Mouse (Mus musculus) myocyte (in vitro differentiated cells): ENCODE measurements around the gene Kbtbd8. TPM values are rescaled to one million over a fixed set of nuclear protein-coding genes. Genes with fewer than 3 reads are reported as not detected.

Experiments
- H3K27me3 ChIP-seq: one replicate; pipeline ENCODE4 v1.6.1; 2011; ENCODE audit not compliant: control insufficient read depth, insufficient read depth, insufficient read length
- H3K36me3 ChIP-seq: one replicate; pipeline ENCODE4 v1.6.1; 2011; ENCODE audit not compliant: control insufficient read depth, insufficient read depth
- H3K4me2 ChIP-seq: one replicate; pipeline ENCODE4 v1.6.1; 2011; ENCODE audit warnings: low read depth, control low read depth
- H3K4me3 ChIP-seq: one replicate; pipeline ENCODE4 v1.5.1; 2011; ENCODE audit warnings: mild to moderate bottlenecking, control low read depth, moderate library complexity
- H3K79me2 ChIP-seq: one replicate; pipeline ENCODE4 v1.6.1; 2011; ENCODE audit not compliant: control insufficient read depth, insufficient read depth
- H3ac ChIP-seq: one replicate; pipeline ENCODE4 v1.6.1; 2011; ENCODE audit not compliant: control insufficient read depth, insufficient read length
- CEBPB ChIP-seq: IDR thresholded peaks from 2 replicates; pipeline ENCODE4 v1.6.1; 2011; ENCODE audit warnings: mild to moderate bottlenecking, moderate library complexity; ENCODE audit not compliant: poor library complexity, insufficient read depth, severe bottlenecking
- E2F4 ChIP-seq: IDR thresholded peaks from one replicate; pipeline ENCODE4 v1.6.1; 2011; ENCODE audit warnings: mild to moderate bottlenecking, control low read depth, moderate library complexity; ENCODE audit not compliant: insufficient read depth
- MAX ChIP-seq: IDR thresholded peaks from one replicate; pipeline ENCODE4 v1.6.1; 2011; ENCODE audit warnings: low read depth, mild to moderate bottlenecking, control low read depth
- MYOD1 ChIP-seq, 3 experiments: IDR thresholded peaks; one replicate each; pipeline ENCODE4 v1.6.1; 2011; ENCODE audit warnings: control low read depth in 2 of 3, low read depth in 2 of 3, mild to moderate bottlenecking in 2 of 3, moderate library complexity in 1 of 3; ENCODE audit not compliant: insufficient read length in 2 of 3, control insufficient read depth in 1 of 3
- MYOG ChIP-seq, 3 experiments: IDR thresholded peaks; one replicate each; pipeline ENCODE4 v1.6.1; 2011; ENCODE audit warnings: control low read depth in 2 of 3, low read depth in 2 of 3, mild to moderate bottlenecking in 2 of 3; ENCODE audit not compliant: insufficient read length in 2 of 3, control insufficient read depth in 1 of 3, insufficient read depth in 1 of 3
- POLR2A ChIP-seq: IDR thresholded peaks from one replicate; pipeline ENCODE4 v1.6.1; 2011; ENCODE audit warnings: low read depth, mild to moderate bottlenecking, control low read depth, moderate library complexity; ENCODE audit not compliant: insufficient read length
- POLR2AphosphoS2 ChIP-seq: IDR thresholded peaks from one replicate; pipeline ENCODE4 v1.6.1; 2011; ENCODE audit warnings: low read depth, control low read depth; ENCODE audit not compliant: insufficient read length
- REST ChIP-seq: IDR thresholded peaks from one replicate; pipeline ENCODE4 v1.6.1; 2011; ENCODE audit warnings: mild to moderate bottlenecking, control low read depth, moderate library complexity; ENCODE audit not compliant: insufficient read depth, insufficient read length
- SRF ChIP-seq: IDR thresholded peaks from one replicate; pipeline ENCODE4 v1.6.1; 2011; ENCODE audit warnings: low read depth; ENCODE audit not compliant: control insufficient read depth, insufficient read length
- TCF12 ChIP-seq: IDR thresholded peaks from one replicate; pipeline ENCODE4 v1.6.1; 2011; ENCODE audit warnings: mild to moderate bottlenecking, control low read depth; ENCODE audit not compliant: poor library complexity, insufficient read depth, severe bottlenecking
- TCF3 ChIP-seq: IDR thresholded peaks from one replicate; pipeline ENCODE4 v1.6.1; 2011; ENCODE audit warnings: low read depth, control low read depth; ENCODE audit not compliant: insufficient read length
- USF1 ChIP-seq: IDR thresholded peaks from one replicate; pipeline ENCODE4 v1.6.1; 2011; ENCODE audit warnings: low read depth, mild to moderate bottlenecking, control low read depth, moderate library complexity
- polyA plus RNA-seq: library from polyadenylated mRNA; unstranded; fragments of >200 nt; fragmentation: generic; extraction: Trizol; gene quantifications from one replicate; pipeline ENCODE4 v1.2.1, GENCODE M21; 2012; ENCODE audit warnings: missing spikeins

Kbtbd8 gene
- polyA plus RNA-seq, 1 experiment = 0.20 TPM

DNA sequence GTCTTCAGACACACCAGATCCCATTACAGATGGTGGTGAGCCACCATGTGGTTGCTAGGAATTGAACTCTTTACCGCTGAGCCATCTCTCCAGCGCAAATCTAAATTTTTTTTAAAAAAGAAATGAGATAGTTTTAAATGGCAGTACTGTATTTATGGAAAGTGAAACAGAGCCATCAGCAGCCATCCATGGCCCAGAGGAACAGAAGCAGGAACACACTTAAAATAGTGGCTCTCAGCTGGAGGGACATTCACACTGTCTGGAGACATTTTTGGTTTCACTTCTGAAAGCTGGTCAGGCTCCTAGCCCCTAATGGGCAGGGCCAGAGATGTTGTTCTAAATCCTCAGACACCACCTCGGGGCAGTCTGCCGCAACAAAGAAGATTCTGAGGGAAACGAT, 5.0 kb upstream of the Kbtbd8 start:
- H3K4me2 ChIP-seq = peak overlapping the region; percentile 22
- no peak overlapping the region for H3K4me3 ChIP-seq
- H3K79me2 ChIP-seq = no peaks in the 10 kb centered on the region
- TF ChIP-seq MYOG (IDR thresholded peaks at IDR 0.05; ENCODE audit: control insufficient read depth in 1 of 3, insufficient read depth in 1 of 3, insufficient read length in 2 of 3, low read depth in 2 of 3) = no peak
- no peak for TF ChIP-seq REST
- no peak for TF ChIP-seq MAX
- no peak for TF ChIP-seq SRF
- no peak for TF ChIP-seq POLR2A
- TF ChIP-seq TCF3 = no peak
- no peak for TF ChIP-seq USF1
- no peak for TF ChIP-seq E2F4
- no peak for TF ChIP-seq CEBPB
- TF ChIP-seq POLR2AphosphoS2 = no peak
- no peak for TF ChIP-seq MYOD1 (IDR thresholded peaks at IDR 0.05; ENCODE audit: control insufficient read depth in 1 of 3, insufficient read length in 2 of 3, low read depth in 2 of 3)
- no peak for TF ChIP-seq TCF12
- H3K27me3 ChIP-seq = peaks cover 5% of the 10 kb centered on the region
- no peak overlapping the region for H3ac ChIP-seq
- no peaks in the 10 kb centered on the region for H3K36me3 ChIP-seq

DNA sequence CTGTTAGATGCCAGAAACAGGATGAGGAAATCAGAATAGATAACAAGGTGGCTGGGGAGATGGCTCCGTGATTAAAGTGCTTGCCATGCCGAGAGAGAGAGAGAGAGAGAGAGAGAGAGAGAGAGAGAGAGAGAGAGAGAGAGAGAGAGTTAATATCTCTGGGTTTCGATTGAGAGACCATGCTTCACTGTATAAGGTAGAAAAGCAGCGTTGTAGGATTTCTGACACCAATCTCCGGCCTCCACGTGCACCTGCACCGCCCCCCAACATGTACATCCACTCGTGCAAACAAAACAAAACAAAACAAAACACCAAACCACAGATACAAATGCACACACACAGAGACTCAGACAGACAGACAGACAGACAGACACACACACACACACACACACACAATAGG, 527 bp upstream of the Kbtbd8 start:
- peak overlapping the region; percentile 93 for H3K4me2 ChIP-seq
- TF ChIP-seq CEBPB (no peak), POLR2A (no peak), POLR2AphosphoS2 (no peak), TCF3 (no peak), REST (no peak), TCF12 (no peak), MYOD1 (IDR thresholded peaks at IDR 0.05; ENCODE audit: control insufficient read depth in 1 of 3, insufficient read length in 2 of 3, low read depth in 2 of 3) (no peak), SRF (no peak)

DNA sequence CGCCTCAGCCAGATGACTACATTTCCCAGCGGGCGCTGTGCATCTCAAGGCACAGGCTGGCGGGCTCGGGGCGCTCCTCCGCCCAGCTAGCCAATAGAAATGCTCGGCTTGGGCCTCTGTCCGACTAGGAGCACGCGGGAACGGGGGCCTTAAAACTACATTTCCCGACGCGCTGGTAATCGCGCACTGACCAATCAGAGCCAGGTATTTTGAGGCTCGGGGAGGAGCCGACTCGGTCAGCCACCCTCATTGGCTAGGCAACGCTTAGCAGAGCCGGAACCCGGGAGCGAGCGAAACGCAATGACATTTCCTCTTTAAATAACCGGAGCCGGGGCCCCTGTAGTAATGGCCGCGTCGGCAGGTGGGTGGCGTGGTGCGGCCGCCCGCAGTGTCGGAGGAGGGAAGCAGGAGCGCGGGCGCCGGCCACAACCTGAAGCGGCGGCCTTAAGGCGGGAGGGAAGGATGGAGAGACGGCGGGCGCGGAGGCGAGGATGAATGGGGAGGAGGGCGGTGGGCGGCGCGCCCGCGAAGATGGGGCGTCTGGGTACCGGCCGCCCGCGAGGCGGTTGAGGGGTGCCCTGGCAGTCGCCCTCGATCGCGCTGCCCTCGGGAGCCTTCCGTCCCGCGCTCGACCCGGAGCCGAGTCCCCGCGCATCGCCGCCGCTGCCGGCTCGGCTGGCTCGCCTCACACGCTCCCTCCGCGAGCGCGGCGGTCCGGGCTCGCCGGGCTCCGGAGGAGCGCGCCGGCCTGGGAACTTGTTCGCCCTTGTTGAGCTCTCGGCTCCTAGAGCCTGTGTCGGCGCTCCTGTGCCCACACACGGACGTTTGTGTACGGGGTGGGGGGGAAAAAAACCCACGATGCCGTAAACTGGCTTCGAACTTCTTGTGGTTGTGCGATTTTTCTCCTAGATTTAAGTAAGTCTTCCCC, 838 bp downstream of the Kbtbd8 start:
- Histone ChIP-seq H3ac (peak overlapping the region; percentile 47), H3K4me2 (peak overlapping the region; percentile 93), H3K36me3 (peaks cover 8% of the 10 kb centered on the region), H3K27me3 (no peaks in the 10 kb centered on the region), H3K79me2 (no peaks in the 10 kb centered on the region), H3K4me3 (peak overlapping the region; percentile 26)
- TF ChIP-seq POLR2A (peak; percentile 49), TCF12 (no peak)

More for the DNA sequence above, 527 bp upstream of the Kbtbd8 start:
- H3K36me3 ChIP-seq = no peaks in the 10 kb centered on the region
- H3ac ChIP-seq = no peak overlapping the region
- H3K27me3 ChIP-seq = no peaks in the 10 kb centered on the region
- H3K4me3 ChIP-seq = no peak overlapping the region
- H3K79me2 ChIP-seq = no peaks in the 10 kb centered on the region

DNA sequence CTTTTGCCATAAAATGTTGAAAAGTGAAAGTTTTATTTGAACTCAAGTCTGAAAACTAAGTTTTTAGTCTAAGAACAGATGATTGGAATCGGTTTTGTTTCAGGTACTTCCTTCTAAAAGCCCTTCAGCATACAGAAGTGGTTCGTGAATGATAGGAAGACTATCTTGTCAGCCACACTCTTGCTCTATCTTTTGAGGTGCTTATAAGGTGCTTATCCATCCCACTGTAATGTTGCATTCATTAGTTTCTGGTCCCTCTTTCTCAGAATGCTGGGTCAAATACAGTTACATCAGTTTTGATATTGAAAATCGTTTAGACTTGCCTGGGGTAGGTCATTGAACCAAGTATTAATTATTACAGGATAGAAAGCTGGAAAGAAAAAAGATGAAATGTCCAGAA, 2.3 kb downstream of the Kbtbd8 start:
- H3K27me3 ChIP-seq = no peaks in the 10 kb centered on the region
- no peak overlapping the region for H3K4me3 ChIP-seq
- peaks cover 8% of the 10 kb centered on the region for H3K36me3 ChIP-seq
- no peak overlapping the region for H3ac ChIP-seq
- no peak overlapping the region for H3K4me2 ChIP-seq
- no peak for TF ChIP-seq SRF
- TF ChIP-seq CEBPB = no peak
- no peak for TF ChIP-seq POLR2A
- TF ChIP-seq MYOD1 (IDR thresholded peaks at IDR 0.05; ENCODE audit: control insufficient read depth in 1 of 3, insufficient read length in 2 of 3, low read depth in 2 of 3) = no peak
- TF ChIP-seq TCF12 = no peak
- H3K79me2 ChIP-seq = no peaks in the 10 kb centered on the region

DNA sequence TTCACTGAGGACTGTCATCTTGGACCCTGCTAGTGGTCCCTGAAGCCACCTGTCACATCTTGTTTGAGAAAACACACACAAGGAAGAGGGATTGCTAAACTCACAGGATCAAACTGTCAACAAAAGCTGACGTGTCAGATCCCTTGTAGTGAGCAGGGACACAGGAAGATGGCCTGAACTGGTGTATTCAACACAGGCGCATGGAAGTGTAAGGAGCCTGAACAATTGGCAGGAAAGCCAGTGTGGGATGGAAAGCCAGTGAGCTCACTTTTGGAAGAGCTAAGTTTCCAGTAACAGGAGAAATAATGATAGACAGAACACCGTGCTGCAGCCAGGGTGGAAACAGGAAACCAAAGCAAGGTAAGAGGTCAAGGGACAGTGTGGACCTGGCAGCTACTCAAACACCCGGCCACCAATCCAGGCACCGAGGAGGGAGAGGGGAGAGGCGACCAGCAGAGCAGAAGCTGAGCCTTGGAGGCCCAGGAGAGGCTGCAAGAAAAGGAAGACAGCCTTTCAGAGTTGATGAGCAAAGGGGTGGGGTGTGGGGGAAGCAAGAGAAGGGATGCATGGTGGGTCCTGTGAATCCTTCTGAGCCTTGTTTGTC, 33.0 kb downstream of the Kbtbd8 start:
- TF ChIP-seq E2F4 (no peak), POLR2AphosphoS2 (no peak), TCF3 (no peak), TCF12 (no peak), POLR2A (no peak), MAX (no peak), MYOD1 (IDR thresholded peaks at IDR 0.05; ENCODE audit: control insufficient read depth in 1 of 3, insufficient read length in 2 of 3, low read depth in 2 of 3) (no peak), CEBPB (no peak), REST (no peak), MYOG (IDR thresholded peaks at IDR 0.05; ENCODE audit: control insufficient read depth in 1 of 3, insufficient read depth in 1 of 3, insufficient read length in 2 of 3, low read depth in 2 of 3) (no peak)
- H3K27me3 ChIP-seq = no peaks in the 10 kb centered on the region
- no peak overlapping the region for H3K4me2 ChIP-seq
- H3K36me3 ChIP-seq = no peaks in the 10 kb centered on the region
- no peaks in the 10 kb centered on the region for H3K79me2 ChIP-seq
- no peak overlapping the region for H3ac ChIP-seq
- no peak overlapping the region for H3K4me3 ChIP-seq
